Mouse (Mus musculus): ENCODE measurements around the gene Pdia5.

Gene Pdia5

GRCm38 (mm10) chr16:35489793-35490192 lies 880 bp downstream of the Pdia5 start:
- ChIA-PET CTCF (interaction anchor here in 1 of 4 experiments (3.1 kb wide), 1 partner anchor 51 kb away, joined by 13 read pairs; the partner anchor contains the start of gene Sema5b), POLR2A (interaction anchor here in 3 of 4 experiments (0.6 to 2.7 kb wide), 16 partner anchors 8 to 139 kb away, joined by 3 to 15 read pairs (median 5); partner anchors contain the start of genes Sema5b (in 2 of the 3) and Sec22a (in 1 of the 3))

- CTCF ChIA-PET: interaction anchor here in 1 of 4 experiments (3.1 kb wide), 1 partner anchor 51 kb away, joined by 13 read pairs; the partner anchor contains the start of gene Sema5b
Measured at GRCm38 (mm10) chr16:35489066-35489718, 1.5 kb downstream of the Pdia5 start.

GRCm38 (mm10) chr16:35487776-35488175 lies 2.9 kb downstream of the Pdia5 start:
- ChIA-PET POLR2A (interaction anchor here in 3 of 4 experiments (0.7 to 1.9 kb wide), 6 partner anchors 10 to 1161 kb away, joined by 3 to 6 read pairs (median 3); partner anchors contain the start of gene Sema5b (in 1 of the 3)), CTCF (interaction anchor here in 1 of 4 experiments (0.7 kb wide), 1 partner anchor 194 kb away, joined by 6 read pairs; no protein-coding TSS in a partner anchor)

More at GRCm38 (mm10) chr16:35489066-35489718, 1.5 kb downstream of the Pdia5 start:
- POLR2A ChIA-PET: interaction anchor here in 3 of 4 experiments (0.6 to 2.7 kb wide), 15 partner anchors 9 to 192 kb away, joined by 3 to 15 read pairs (median 4); partner anchors contain the start of genes Sema5b (in 2 of the 3) and Sec22a (in 1 of the 3)

- CTCF ChIA-PET: no interaction called here
- POLR2A ChIA-PET: interaction anchor here in 3 of 4 experiments (1.4 to 1.9 kb wide), 3 partner anchors 9 to 53 kb away, joined by 3 to 6 read pairs (median 5); partner anchors contain the start of gene Sema5b (in 1 of the 3)
Measured at GRCm38 (mm10) chr16:35487056-35487455, 3.6 kb downstream of the Pdia5 start.

- ChIA-PET CTCF (interaction anchor here in 2 of 4 experiments (0.5 to 2.2 kb wide), 2 partner anchors 14 to 55 kb away, joined by 5 to 15 read pairs; partner anchors contain the start of gene Sema5b (in 1 of the 2)), POLR2A (interaction anchor here in 2 of 4 experiments (1.1 to 1.3 kb wide), 2 partner anchors 10 to 80 kb away, joined by 3 read pairs; no protein-coding TSS in a partner anchor)
Measured at GRCm38 (mm10) chr16:35485711-35486110, 5.0 kb downstream of the Pdia5 start.

GRCm38 (mm10) chr16:35484526-35485233 lies 6.0 kb downstream of the Pdia5 start:
- CTCF ChIA-PET: interaction anchor here in 1 of 4 experiments (2.2 kb wide), 1 partner anchor 56 kb away, joined by 5 read pairs; the partner anchor contains the start of gene Sema5b

GRCm38 (mm10) chr16:35484105-35484504 lies 6.6 kb downstream of the Pdia5 start:
- ChIA-PET CTCF (interaction anchor here in 1 of 4 experiments (0.5 kb wide), 1 partner anchor 16 kb away, joined by 4 read pairs; no protein-coding TSS in a partner anchor), POLR2A (interaction anchor here in 3 of 4 experiments (0.8 to 1.3 kb wide), 10 partner anchors 9 to 412 kb away, joined by 3 to 4 read pairs (median 3); partner anchors contain the start of gene Sec22a (in 1 of the 3))

More at GRCm38 (mm10) chr16:35484526-35485233, 6.0 kb downstream of the Pdia5 start:
- POLR2A ChIA-PET: interaction anchor here in 3 of 4 experiments (0.8 to 1.3 kb wide), 10 partner anchors 10 to 411 kb away, joined by 3 to 4 read pairs (median 3); partner anchors contain the start of gene Sec22a (in 1 of the 3)

- ChIA-PET CTCF (interaction anchor here in 1 of 4 experiments (0.6 kb wide), 1 partner anchor 326 kb away, joined by 3 read pairs; no protein-coding TSS in a partner anchor), POLR2A (interaction anchor here in 2 of 4 experiments (0.6 to 1.9 kb wide), 4 partner anchors 10 to 50 kb away, joined by 3 to 8 read pairs (median 4); partner anchors contain the start of gene Pdia5 (in 2 of the 2))
Measured at GRCm38 (mm10) chr16:35479301-35479700, 11.4 kb downstream of the Pdia5 start.

- ChIA-PET CTCF (no interaction called here), POLR2A (interaction anchor here in 1 of 4 experiments (1.2 to 1.5 kb wide), 2 partner anchors 10 to 204 kb away, joined by 3 to 4 read pairs; no protein-coding TSS in a partner anchor)
Measured at GRCm38 (mm10) chr16:35477273-35477672, 13.4 kb downstream of the Pdia5 start.

- ChIA-PET POLR2A (interaction anchor here in 2 of 4 experiments (0.6 to 1.4 kb wide), 6 partner anchors 8 to 227 kb away, joined by 3 to 8 read pairs (median 4); partner anchors contain the start of gene Pdia5 (in 1 of the 2)), CTCF (interaction anchor here in 2 of 4 experiments (0.5 to 1.4 kb wide), 2 partner anchors 68 to 288 kb away, joined by 3 to 4 read pairs; no protein-coding TSS in a partner anchor)
Measured at GRCm38 (mm10) chr16:35472569-35473275, 18.0 kb downstream of the Pdia5 start.

GRCm38 (mm10) chr16:35471841-35472568 lies 18.7 kb downstream of the Pdia5 start:
- ChIA-PET CTCF (interaction anchor here in 1 of 4 experiments (1.4 kb wide), 1 partner anchor 68 kb away, joined by 3 read pairs; no protein-coding TSS in a partner anchor), POLR2A (interaction anchor here in 2 of 4 experiments (0.6 to 1.4 kb wide), 2 partner anchors 18 to 228 kb away, joined by 5 to 8 read pairs; partner anchors contain the start of gene Pdia5 (in 1 of the 2))

- ChIA-PET POLR2A (interaction anchor here in 1 of 4 experiments (1.3 kb wide), 1 partner anchor 18 kb away, joined by 3 read pairs; no protein-coding TSS in a partner anchor), CTCF (no interaction called here)
Measured at GRCm38 (mm10) chr16:35470983-35471382, 19.7 kb downstream of the Pdia5 start.

- ChIA-PET CTCF (no interaction called here), POLR2A (interaction anchor here in 1 of 4 experiments (1.3 kb wide), 1 partner anchor 19 kb away, joined by 3 read pairs; no protein-coding TSS in a partner anchor)
Measured at GRCm38 (mm10) chr16:35470096-35470495, 20.6 kb downstream of the Pdia5 start.

- CTCF ChIA-PET: no interaction called here
- POLR2A ChIA-PET: interaction anchor here in 2 of 4 experiments (0.6 to 2.1 kb wide), 4 partner anchors 9 to 51 kb away, joined by 3 to 6 read pairs (median 3); no protein-coding TSS in a partner anchor
Measured at GRCm38 (mm10) chr16:35469016-35469415, 21.7 kb downstream of the Pdia5 start.

- ChIA-PET POLR2A (interaction anchor here in 2 of 4 experiments (1.0 to 2.1 kb wide), 3 partner anchors 10 to 18 kb away, joined by 3 to 6 read pairs (median 4); no protein-coding TSS in a partner anchor), CTCF (no interaction called here)
Measured at GRCm38 (mm10) chr16:35467044-35467443, 23.6 kb downstream of the Pdia5 start.

GRCm38 (mm10) chr16:35465808-35466351 lies 24.8 kb downstream of the Pdia5 start:
- CTCF ChIA-PET: interaction anchor here in 2 of 4 experiments (0.6 to 1.2 kb wide), 4 partner anchors 9 to 75 kb away, joined by 3 to 12 read pairs (median 4); partner anchors contain the start of gene Sema5b (in 1 of the 2)
- POLR2A ChIA-PET: no interaction called here

Data from embryonic stem cell, embryonic (primary cell).